Mouse (Mus musculus): ENCODE data around the gene Itih1.

DNA sequence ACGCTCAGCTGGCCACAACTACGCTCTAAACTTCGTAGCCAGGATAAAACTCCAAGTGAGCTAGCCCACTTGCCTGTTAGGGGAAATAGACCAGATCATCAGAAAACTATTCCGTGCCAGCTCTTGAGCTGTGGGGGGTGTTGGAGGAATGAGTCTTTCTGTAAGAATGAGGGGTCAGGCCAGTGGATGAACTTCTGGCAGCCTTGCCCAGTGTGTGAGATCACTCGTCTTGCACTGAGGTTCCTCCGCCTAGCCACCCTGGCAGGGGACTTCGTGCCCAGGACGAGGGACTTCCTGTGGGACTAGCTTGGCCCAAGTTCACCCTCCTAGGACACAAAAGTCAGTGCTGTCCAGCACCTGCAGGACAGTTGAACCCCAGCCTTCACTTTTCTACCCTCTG, 38.8 kb downstream of the Itih1 start:
- TF ChIP-seq TAL1 (IDR thresholded peaks at IDR 0.05; ENCODE audit: low read length) (no peak), GATA1 (IDR thresholded peaks at IDR 0.05; ENCODE audit: low read length) (no peak)

Measured in erythroblast, embryonic 14.5 days (primary cell).